In genomic region chr5:130048786-130049520, GRCm38 (mm10) we compare ENCODE assay signal across 9 mouse cellular contexts. TPM values are rescaled to one million over a fixed set of nuclear protein-coding genes. Genes with fewer than 3 reads are reported as not detected.
DNase-seq lines count a peak whose midpoint lies in the region; ATAC-seq and TF ChIP-seq lines count a peak whose summit lies in the region.
"Had no signal": no experiment of that assay in that cellular context is flagged by ENCODE, and none has a peak within 500 bp of the region (broad histone marks: within the 10 kb centered on the region; RNA-seq: fewer than 3 reads in every experiment).

No protein-coding gene starts in this region.

- 59% methylated on average over 15 of the region's 15 CpGs for WGBS in kidney, embryonic 15.5 days
- 76% methylated on average over 15 of the region's 15 CpGs for WGBS in embryonic facial prominence, embryonic 15.5 days
- WGBS in heart, postnatal 0 days = 79% methylated on average over 15 of the region's 15 CpGs
- 42% methylated on average over 15 of the region's 15 CpGs for WGBS in olfactory bulb, adult 2 months

- no peaks in the 10 kb centered on the region for H3K4me1 ChIP-seq in kidney, embryonic 15.5 days
- H3K4me1 ChIP-seq in embryonic facial prominence, embryonic 15.5 days = peaks cover 12% of the 10 kb centered on the region
- no peaks in the 10 kb centered on the region for H3K4me1 ChIP-seq in heart, postnatal 0 days (ENCODE audit: control insufficient read depth, insufficient read depth)
- peaks cover 15% of the 10 kb centered on the region for H3K4me1 ChIP-seq in olfactory bulb, adult 2 months (ENCODE audit: control insufficient read depth, insufficient read depth, low read length)

- ATAC-seq in kidney, embryonic 15.5 days (replicated peaks; ENCODE audit: low FRiP score) = 0 out of 2 replicates have a peak, but pooled peaks have one; percentile 40
- ATAC-seq in embryonic facial prominence, embryonic 15.5 days (ENCODE audit: insufficient number of reproducible peaks, low FRiP score, low TSS enrichment, low read depth) = no peak
- no peak for ATAC-seq in heart, postnatal 0 days (ENCODE audit: insufficient read depth, low read depth)

- H3K27ac ChIP-seq in kidney, embryonic 15.5 days = peak overlapping the region; percentile 50
- H3K27ac ChIP-seq in embryonic facial prominence, embryonic 15.5 days (replicated peaks) = peak overlapping the region; percentile 58
- peak overlapping the region; percentile 27; the same call in 1 of the 2 replicates for H3K27ac ChIP-seq in heart, postnatal 0 days (ENCODE audit: low read depth)
- H3K27ac ChIP-seq in olfactory bulb, adult 2 months (ENCODE audit: insufficient read depth, low read depth, low read length) = peak overlapping the region; percentile 17
- H3K27ac ChIP-seq: liver, embryonic 14.5 days had no signal

- no peak overlapping the region for H3K4me2 ChIP-seq in kidney, embryonic 15.5 days
- H3K4me2 ChIP-seq in embryonic facial prominence, embryonic 15.5 days (replicated peaks) = no peak overlapping the region
- H3K4me2 ChIP-seq in heart, postnatal 0 days (ENCODE audit: low read depth, low read length) = no peak overlapping the region

- no peak overlapping the region for H3K4me3 ChIP-seq in kidney, embryonic 15.5 days (replicated peaks)
- no peak overlapping the region for H3K4me3 ChIP-seq in embryonic facial prominence, embryonic 15.5 days (replicated peaks)
- no peak overlapping the region for H3K4me3 ChIP-seq in heart, postnatal 0 days (ENCODE audit: low read depth, low read length)
- no peak overlapping the region for H3K4me3 ChIP-seq in olfactory bulb, adult 2 months (ENCODE audit: insufficient read depth, low read depth, low read length)
- H3K4me3 ChIP-seq: erythroblast, embryonic 14.5 days had no signal

- no peak for TF ChIP-seq POLR2A in olfactory bulb, adult 2 months (IDR thresholded peaks at IDR 0.05; ENCODE audit: insufficient read depth, low read depth, low read length)

- DNase-seq in kidney, adult 18-20 months = no peak
- DNase-seq in heart, postnatal 0 days (ENCODE audit: low spot score) = no peak
- no peak for DNase-seq in right cerebral cortex, adult 2 months (ENCODE audit: low spot score in 2 of 2)
- DNase-seq in thymus, postnatal 10 days (ENCODE audit: low spot score in 2 of 2) = no peak

- H3K9me3 ChIP-seq in kidney, embryonic 15.5 days (replicated peaks) = no peaks in the 10 kb centered on the region
- H3K9me3 ChIP-seq in embryonic facial prominence, embryonic 15.5 days (replicated peaks) = no peaks in the 10 kb centered on the region
- no peaks in the 10 kb centered on the region for H3K9me3 ChIP-seq in heart, postnatal 0 days (replicated peaks; ENCODE audit: control insufficient read depth, low read length)

- no peak for TF ChIP-seq CTCF in heart, postnatal 0 days (IDR thresholded peaks at IDR 0.05; ENCODE audit: low read depth)
- TF ChIP-seq CTCF in olfactory bulb, adult 2 months (IDR thresholded peaks at IDR 0.05; ENCODE audit: insufficient read depth, low read depth, low read length) = no peak

- peaks cover 84% of the 10 kb centered on the region for H3K36me3 ChIP-seq in kidney, embryonic 15.5 days
- H3K36me3 ChIP-seq in embryonic facial prominence, embryonic 15.5 days = peaks cover 39% of the 10 kb centered on the region
- peaks cover 23% of the 10 kb centered on the region for H3K36me3 ChIP-seq in heart, postnatal 0 days (replicated peaks; ENCODE audit: control insufficient read depth, insufficient read depth, low read length)

- no peaks in the 10 kb centered on the region for H3K27me3 ChIP-seq in kidney, embryonic 15.5 days
- H3K27me3 ChIP-seq in embryonic facial prominence, embryonic 15.5 days = no peaks in the 10 kb centered on the region
- H3K27me3 ChIP-seq in heart, postnatal 0 days (ENCODE audit: control insufficient read depth, insufficient read depth, low read length) = peaks cover 30% of the 10 kb centered on the region

- no peak overlapping the region for H3K9ac ChIP-seq in kidney, embryonic 15.5 days
- no peak overlapping the region; the same call in 1 of the 2 replicates for H3K9ac ChIP-seq in embryonic facial prominence, embryonic 15.5 days
- no peak overlapping the region for H3K9ac ChIP-seq in heart, postnatal 0 days (replicated peaks; ENCODE audit: low read depth, low read length)
- H3K9ac ChIP-seq: liver, embryonic 14.5 days had no signal

- no peak for TF ChIP-seq EP300 in heart, postnatal 0 days (IDR thresholded peaks at IDR 0.05; ENCODE audit: low read depth)

RNA-seq across cellular contexts. Expression of gene Crcp, which starts 19.9 kb away (rescaled TPM):
- polyA plus RNA-seq in kidney, embryonic 15.5 days (2015; fragmentation: Nextera tagmentation; extraction: Ambion mirVana) = 39.0 and 40.6 TPM in 2 replicates
- polyA plus RNA-seq in embryonic facial prominence, embryonic 15.5 days (2015; fragmentation: Nextera tagmentation; extraction: Ambion mirVana) = 37.9 and 39.4 TPM in 2 replicates
- 2.6 and 9.7 TPM in 2 replicates for total RNA-seq in heart, postnatal 0 days (2014; rRNA removed; ENCODE audit: low replicate concordance)
- 20.8 and 23.1 TPM in 2 replicates for polyA plus RNA-seq in heart, postnatal 0 days (2015; fragmentation: Nextera tagmentation; extraction: Ambion mirVana)
- not detected in 2 replicates for polyA plus RNA-seq in olfactory bulb, adult 2 months (2012; ENCODE audit: insufficient read depth, insufficient read length, low replicate concordance, missing spikeins)

RNA-seq across cellular contexts. Expression of gene Asl, which starts 19.9 kb away (rescaled TPM):
- polyA plus RNA-seq in kidney, embryonic 15.5 days (2015; fragmentation: Nextera tagmentation; extraction: Ambion mirVana) = 49.9 and 50.6 TPM in 2 replicates
- polyA plus RNA-seq in embryonic facial prominence, embryonic 15.5 days (2015; fragmentation: Nextera tagmentation; extraction: Ambion mirVana) = 30.0 and 30.4 TPM in 2 replicates
- 9.7 and 21.1 TPM in 2 replicates for total RNA-seq in heart, postnatal 0 days (2014; rRNA removed; ENCODE audit: low replicate concordance)
- 15.9 and 16.6 TPM in 2 replicates for polyA plus RNA-seq in heart, postnatal 0 days (2015; fragmentation: Nextera tagmentation; extraction: Ambion mirVana)
- polyA plus RNA-seq in olfactory bulb, adult 2 months (2012; ENCODE audit: insufficient read depth, insufficient read length, low replicate concordance, missing spikeins) = not detected in 2 replicates

RNA-seq across cellular contexts. Expression of gene Tpst1, which starts 24.2 kb away (rescaled TPM):
- 67.7 and 72.5 TPM in 2 replicates for polyA plus RNA-seq in kidney, embryonic 15.5 days (2015; fragmentation: Nextera tagmentation; extraction: Ambion mirVana)
- 99.2 and 111 TPM in 2 replicates for polyA plus RNA-seq in embryonic facial prominence, embryonic 15.5 days (2015; fragmentation: Nextera tagmentation; extraction: Ambion mirVana)
- total RNA-seq in heart, postnatal 0 days (2014; rRNA removed; ENCODE audit: low replicate concordance) = 12.2 and 20.7 TPM in 2 replicates
- 23.7 and 27.9 TPM in 2 replicates for polyA plus RNA-seq in heart, postnatal 0 days (2015; fragmentation: Nextera tagmentation; extraction: Ambion mirVana)
- not detected in 2 replicates for polyA plus RNA-seq in olfactory bulb, adult 2 months (2012; ENCODE audit: insufficient read depth, insufficient read length, low replicate concordance, missing spikeins)

RNA-seq across cellular contexts. Expression of gene Gusb, which starts 46.1 kb away (rescaled TPM):
- 53.7 and 55.2 TPM in 2 replicates for polyA plus RNA-seq in kidney, embryonic 15.5 days (2015; fragmentation: Nextera tagmentation; extraction: Ambion mirVana)
- polyA plus RNA-seq in embryonic facial prominence, embryonic 15.5 days (2015; fragmentation: Nextera tagmentation; extraction: Ambion mirVana) = 46.7 and 47.7 TPM in 2 replicates
- 24.6 and 27.8 TPM in 2 replicates for total RNA-seq in heart, postnatal 0 days (2014; rRNA removed; ENCODE audit: low replicate concordance)
- 30.2 and 31.4 TPM in 2 replicates for polyA plus RNA-seq in heart, postnatal 0 days (2015; fragmentation: Nextera tagmentation; extraction: Ambion mirVana)
- polyA plus RNA-seq in olfactory bulb, adult 2 months (2012; ENCODE audit: insufficient read depth, insufficient read length, low replicate concordance, missing spikeins) = not detected in 2 replicates
